Mouse (Mus musculus) heart, postnatal 36 days (tissue): ENCODE results near the gene B3glct. TPM values are rescaled to one million over a fixed set of nuclear protein-coding genes. Genes with fewer than 3 reads are reported as not detected.

Source experiments
- DNase-seq, 2 experiments: peaks; one replicate each; pipeline ENCODE4 v3.0.0; 2021 to 2022
- intact Hi-C: fragments of 180-260 bp; cut with DNase I; formaldehyde crosslinking; loops from one replicate; pipeline ENCODE4 v1.15.1; 2025
- total RNA-seq, 2 experiments: library from RNA; stranded (reverse); gene quantifications; 2 replicates each; pipeline ENCODE4 v1.2.3; 2021

B3glct gene
- total RNA-seq, result 1 to 10 TPM; 5.9 to 6.6 TPM

- intact Hi-C loops, result loop anchor here (5.0 kb wide), 1 partner anchor 41 kb away; the partner anchor contains the start of gene Hsph1
- peak; percentile 93 to 94 for DNase-seq
Measured at GRCm38 (mm10) chr5:149678100-149678989, at the start of gene B3glct. Gene B3glct, plus strand, starts transcription at chr5:149678230.

DNA sequence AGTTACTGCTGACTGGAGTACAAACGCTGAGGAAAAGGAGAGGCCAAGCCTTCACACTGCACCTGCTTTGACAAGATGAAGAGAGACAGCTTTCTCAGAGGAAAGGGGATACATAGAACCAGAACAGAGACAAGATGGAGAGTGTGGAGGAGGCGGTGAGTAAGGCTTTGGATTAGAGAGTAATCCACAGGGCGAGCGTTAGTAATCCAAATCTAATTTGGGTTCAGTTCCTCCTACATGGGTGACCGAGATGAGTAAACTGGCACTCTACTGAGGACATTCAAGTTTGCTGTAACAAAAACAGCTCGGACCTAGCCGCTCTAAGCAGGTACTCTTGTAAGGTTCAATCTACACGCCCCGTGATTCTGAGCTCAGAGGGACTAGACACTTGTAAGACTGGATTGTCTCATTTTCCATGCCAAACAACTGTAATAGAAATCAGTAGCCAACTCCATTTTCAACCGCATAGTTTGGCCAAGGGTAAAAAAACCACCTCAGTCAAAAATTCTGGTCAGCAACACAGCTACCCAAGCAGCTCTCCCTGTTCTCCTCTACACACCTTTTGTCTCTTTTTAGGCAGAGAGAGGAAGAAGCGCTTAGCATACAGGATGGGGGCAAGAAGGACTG lies 43.5 kb upstream of the B3glct start:
- no peak for DNase-seq
- intact Hi-C loops, result loop anchor here (5.0 kb wide), 2 partner anchors 43 to 107 kb away; partner anchors contain the start of genes B3glct and Wdr95

- intact Hi-C loops, result loop anchor here (5.0 kb wide), 1 partner anchor 42 kb away; the partner anchor contains the start of gene B3glct
Measured at GRCm38 (mm10) chr5:149635556-149635955, 42.5 kb upstream of the B3glct start.

GRCm38 (mm10) chr5:149636075-149636920 lies 41.7 kb upstream of the B3glct start, which contains the start of gene Hsph1:
Gene Hsph1, minus strand, starts transcription at chr5:149636376.
- peak; percentile 95 to 98 for DNase-seq
- intact Hi-C loops, result loop anchor here (5.0 kb wide), 1 partner anchor 41 kb away; the partner anchor contains the start of gene B3glct

More at GRCm38 (mm10) chr5:149635556-149635955, 42.5 kb upstream of the B3glct start:
- no peak for DNase-seq

- no peak for DNase-seq
- intact Hi-C loops, result loop anchor here (5.0 kb wide), 1 partner anchor 40 kb away; the partner anchor contains the start of gene B3glct
Measured at GRCm38 (mm10) chr5:149637306-149637705, 40.7 kb upstream of the B3glct start.

DNA sequence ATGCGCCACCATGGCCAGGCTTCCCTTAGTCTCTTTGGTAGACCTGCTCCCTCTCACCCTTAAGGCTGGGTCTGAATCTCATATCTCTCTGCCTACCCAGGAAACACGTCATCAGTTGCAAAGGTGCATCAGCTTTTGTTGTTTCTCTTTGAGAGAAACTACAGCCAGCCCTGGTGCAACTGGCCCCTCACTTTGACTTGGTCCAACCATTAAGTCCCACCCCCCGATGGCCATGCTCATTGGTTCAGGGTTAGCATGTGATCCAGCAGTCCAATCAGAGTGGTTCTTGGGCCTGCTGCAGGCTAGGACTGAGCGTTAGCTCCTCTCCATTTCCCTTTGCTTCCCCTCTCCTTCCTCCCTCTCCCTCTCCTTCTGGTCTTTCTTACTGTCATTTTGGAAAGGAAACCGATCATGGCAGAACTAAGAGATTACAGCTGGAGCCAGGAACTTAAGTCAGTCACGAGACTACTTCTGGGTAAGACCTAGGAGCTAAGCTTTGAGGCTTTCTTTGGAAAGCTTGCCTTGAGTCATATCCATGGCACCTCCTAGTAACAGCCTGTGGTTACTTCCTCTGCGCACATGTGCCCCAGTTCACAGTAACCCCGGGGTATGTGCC lies 36.6 kb upstream of the B3glct start:
- DNase-seq, result no peak
- intact Hi-C loops, result no loop called here

DNA sequence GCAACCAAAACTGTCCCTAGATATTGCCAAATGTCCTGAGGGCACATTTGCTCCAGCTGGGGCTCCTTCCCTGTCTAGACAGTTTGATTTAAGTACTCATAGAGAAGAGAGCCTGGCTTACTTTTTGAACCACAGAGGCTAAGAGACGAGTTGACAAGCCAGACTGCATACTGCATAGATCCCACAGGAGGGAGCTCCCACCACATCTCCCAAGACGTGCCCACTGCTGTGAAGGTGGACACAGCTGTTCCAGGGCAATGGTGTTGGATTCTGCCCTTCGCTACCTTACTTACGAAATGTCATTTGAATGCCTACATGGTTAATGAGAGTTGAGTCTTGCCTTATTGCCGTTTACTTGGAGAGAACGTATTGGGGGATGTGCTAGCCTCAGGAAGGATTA lies 35.7 kb upstream of the B3glct start:
- no peak for DNase-seq
- intact Hi-C loops, result no loop called here

DNA sequence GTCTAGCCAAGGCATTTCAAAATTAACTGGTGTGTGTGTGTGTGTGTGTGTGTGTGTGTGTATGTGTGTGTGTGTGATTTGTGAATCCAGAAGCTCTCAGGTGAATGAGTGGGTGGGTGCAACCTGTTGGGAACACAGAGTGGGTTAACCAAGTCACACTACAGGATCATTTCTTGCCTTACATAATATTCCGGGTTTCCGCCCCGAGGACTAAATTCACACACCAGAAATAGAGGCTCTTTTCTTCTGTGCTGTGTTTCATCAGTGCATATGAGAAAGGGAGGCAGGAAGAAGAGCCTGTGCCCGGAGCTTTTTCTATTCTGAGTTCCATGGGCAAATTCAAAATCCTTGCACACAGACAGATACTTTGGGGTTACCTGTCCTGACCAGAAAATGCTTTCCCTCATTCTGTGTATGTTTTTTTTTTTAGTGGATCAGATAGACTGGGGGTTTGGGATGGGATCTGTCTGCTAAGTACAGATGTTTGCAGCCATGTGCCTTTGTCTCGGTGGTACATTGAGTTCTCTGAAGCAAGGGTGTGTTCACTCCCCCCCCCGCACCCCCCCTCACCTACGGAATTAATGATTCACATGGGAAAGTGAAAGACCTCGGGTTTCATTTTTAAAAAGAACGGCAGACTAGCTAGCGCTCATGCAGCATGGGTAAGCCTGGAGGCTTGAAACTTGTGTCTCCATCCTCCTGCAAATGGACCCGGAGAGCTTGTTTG lies 35.1 kb upstream of the B3glct start:
- intact Hi-C loops, result no loop called here
- DNase-seq, result no peak

- no peak for DNase-seq
- intact Hi-C loops, result no loop called here
Measured at GRCm38 (mm10) chr5:149647367-149648115, 30.5 kb upstream of the B3glct start.

- intact Hi-C loops, result no loop called here
- no peak for DNase-seq
Measured at GRCm38 (mm10) chr5:149648196-149648595, 29.8 kb upstream of the B3glct start.

- intact Hi-C loops, result no loop called here
- no peak for DNase-seq
Measured at GRCm38 (mm10) chr5:149648895-149649406, 29.1 kb upstream of the B3glct start.

DNA sequence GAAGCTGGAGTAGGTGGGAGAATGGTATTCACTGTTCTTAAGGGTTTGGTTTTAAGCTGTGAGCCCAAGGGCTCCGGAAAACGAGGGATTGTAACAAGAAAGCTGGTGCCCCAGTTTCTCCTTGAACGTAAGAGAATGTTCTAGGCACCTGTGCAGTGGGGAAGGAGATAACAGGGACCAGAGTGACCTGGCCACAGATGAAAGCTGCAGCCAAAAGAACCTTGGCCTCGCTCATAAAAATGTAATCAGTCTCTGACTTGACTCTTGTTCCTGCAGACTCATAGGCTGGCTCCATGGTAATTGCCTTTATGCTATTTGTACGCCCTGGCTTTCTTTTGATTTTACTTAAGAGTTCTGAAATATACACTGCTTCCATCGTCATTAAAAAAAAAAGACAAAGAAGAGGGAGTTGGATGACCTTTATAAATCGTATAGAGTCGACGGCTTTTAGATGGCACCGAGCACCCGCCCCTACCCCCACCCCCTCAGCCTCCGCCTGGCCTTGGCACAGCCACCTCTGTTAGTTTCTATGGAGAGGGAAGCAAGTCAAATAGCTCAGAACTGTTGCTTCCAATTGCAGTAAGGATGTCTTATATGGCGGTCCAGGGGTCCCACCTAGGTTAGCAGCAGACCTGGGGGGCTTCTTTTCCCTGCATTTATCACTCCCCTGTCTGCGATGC lies 28.4 kb upstream of the B3glct start:
- intact Hi-C loops, result no loop called here
- no peak for DNase-seq

- DNase-seq, result no peak
- intact Hi-C loops, result no loop called here
Measured at GRCm38 (mm10) chr5:149650179-149650553, 27.9 kb upstream of the B3glct start.

GRCm38 (mm10) chr5:149655636-149656035 lies 22.4 kb upstream of the B3glct start:
- intact Hi-C loops, result no loop called here
- DNase-seq, result no peak

DNA sequence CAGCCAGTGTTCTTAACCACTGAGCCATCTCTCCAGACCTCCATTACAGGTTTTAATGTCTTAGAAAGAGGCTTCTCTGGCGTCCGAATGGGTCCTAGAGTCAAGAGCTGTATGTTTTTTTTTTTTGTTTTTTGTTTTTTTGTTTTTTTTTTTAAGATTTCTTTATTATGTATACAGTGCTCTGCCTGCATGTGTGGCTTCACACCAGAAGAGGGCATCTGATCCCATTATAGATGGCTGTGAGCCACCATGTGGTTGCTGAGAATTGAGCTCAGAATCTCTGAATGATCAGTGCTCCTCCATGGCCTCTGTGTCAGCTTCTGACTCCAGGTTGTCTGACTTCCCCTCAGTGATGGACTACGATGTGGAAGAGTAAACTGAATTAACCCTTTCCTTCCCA lies 20.0 kb upstream of the B3glct start:
- intact Hi-C loops, result no loop called here
- DNase-seq, result no peak

GRCm38 (mm10) chr5:149658741-149659413 lies 19.2 kb upstream of the B3glct start:
- intact Hi-C loops, result no loop called here
- DNase-seq, result no peak

DNA sequence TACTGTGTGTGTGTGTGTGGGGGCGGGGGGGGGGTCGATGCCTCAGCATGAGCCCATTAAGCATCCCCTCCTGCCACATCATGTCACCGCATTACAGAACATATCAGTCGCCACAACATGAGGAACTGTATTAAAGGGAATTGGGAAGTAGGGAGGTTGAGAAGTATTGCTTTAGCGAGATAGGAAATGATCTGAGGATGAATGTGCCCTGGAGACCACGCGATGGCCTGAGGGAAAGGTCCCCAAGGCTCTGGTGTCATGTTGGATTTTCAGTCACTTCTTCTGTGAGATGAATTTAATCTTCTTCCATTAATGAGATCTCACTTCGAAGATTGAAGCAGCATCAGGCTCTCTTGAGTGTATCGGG lies 18.6 kb upstream of the B3glct start:
- DNase-seq, result no peak

More for the DNA sequence above, 18.6 kb upstream of the B3glct start:
- intact Hi-C loops, result no loop called here
